18 mouse cellular contexts compared by ENCODE assay signal in genomic region chr14:24867816-24868215, GRCm38 (mm10).
"Had no signal": no experiment of that assay in that cellular context is flagged by ENCODE, and none has a peak within 500 bp of the region (broad histone marks: within the 10 kb centered on the region; RNA-seq: fewer than 3 reads in every experiment).

No protein-coding gene starts in this region.

- H3K27me3 ChIP-seq: midbrain, embryonic 15.5 days; neural tube, embryonic 13.5 days; neural tube, embryonic 15.5 days had no signal

- H3K36me3 ChIP-seq: midbrain, embryonic 12.5 days; midbrain, embryonic 15.5 days; neural tube, embryonic 13.5 days; neural tube, embryonic 15.5 days had no signal

- H3K27ac ChIP-seq: liver, embryonic 14.5 days; midbrain, embryonic 12.5 days; midbrain, embryonic 15.5 days; neural tube, embryonic 13.5 days had no signal

- H3K4me2 ChIP-seq: lung, embryonic 14.5 days; midbrain, embryonic 12.5 days; midbrain, embryonic 15.5 days; neural tube, embryonic 13.5 days; neural tube, embryonic 15.5 days had no signal

- DNase-seq: lung, adult 18-20 months; lung, embryonic 14.5 days; lung, postnatal 10 days; lung, postnatal 4 days; retina, postnatal 1 day; right cerebral cortex, adult 18-20 months; right cerebral cortex, postnatal 14 days; right cerebral cortex, postnatal 4 days; spleen, adult 18-20 months; thymus, adult 18-20 months; thymus, postnatal 14 days; thymus, postnatal 36 days had no signal

- H3K9ac ChIP-seq: liver, embryonic 14.5 days; lung, embryonic 14.5 days; midbrain, embryonic 12.5 days; midbrain, embryonic 15.5 days; neural tube, embryonic 13.5 days; neural tube, embryonic 15.5 days had no signal

- H3K4me3 ChIP-seq: midbrain, embryonic 12.5 days; midbrain, embryonic 15.5 days; myocyte; neural tube, embryonic 13.5 days; neural tube, embryonic 15.5 days had no signal

- H3K4me1 ChIP-seq: midbrain, embryonic 15.5 days had no signal

- ATAC-seq: midbrain, embryonic 15.5 days had no signal

- H3K9me3 ChIP-seq: midbrain, embryonic 12.5 days; midbrain, embryonic 15.5 days; neural tube, embryonic 13.5 days; neural tube, embryonic 15.5 days had no signal
